Mouse (Mus musculus) ZHBTc4 (cell line): Measurements from ENCODE around the gene Krtap4-2.
"Not testable (repeated sequence)": the region's sequence is repeated elsewhere in the genome, so short reads cannot be mapped to it uniquely, and the experiment has no call there.

Experiments used
- DNase-seq: peaks from one replicate; pipeline ENCODE4 v3.0.0-alpha.2; 2011; ENCODE audit warnings: low read depth, low spot score

The Krtap4-2 gene

GRCm38 (mm10) chr11:99634653-99635134 lies at the start of gene Krtap4-2:
Gene Krtap4-2 (minus strand): TSS chr11:99635084.
- DNase-seq = no peak

DNA sequence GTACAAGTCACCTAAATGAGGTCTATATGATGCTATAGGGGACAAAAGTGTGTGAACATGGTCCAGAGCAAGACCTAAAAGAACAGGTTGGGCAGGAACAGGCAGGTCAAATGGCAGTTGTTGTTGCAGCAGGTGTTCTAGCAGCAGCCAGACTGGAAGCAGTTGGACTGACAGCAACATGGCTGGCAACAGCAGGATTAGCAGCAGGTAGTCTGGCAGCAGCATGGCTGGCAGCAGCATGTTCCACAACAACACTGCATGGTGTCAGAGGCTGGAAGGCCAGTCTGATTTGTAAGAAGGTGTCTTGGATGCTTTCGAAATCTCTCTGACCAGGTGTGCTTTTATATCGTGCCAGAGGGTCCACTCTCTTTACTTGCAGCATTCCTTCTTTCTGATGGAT lies 48.6 kb upstream of the Krtap4-2 start:
- DNase-seq = no peak

- DNase-seq = no peak
These were observed 31.0 kb upstream of the Krtap4-2 start, which contains the start of gene Krtap4-6 for GRCm38 (mm10) chr11:99665860-99666259. Gene Krtap4-6 (minus strand): TSS chr11:99665960.

GRCm38 (mm10) chr11:99662802-99663201 lies 27.9 kb upstream of the Krtap4-2 start:
- no peak for DNase-seq

DNA sequence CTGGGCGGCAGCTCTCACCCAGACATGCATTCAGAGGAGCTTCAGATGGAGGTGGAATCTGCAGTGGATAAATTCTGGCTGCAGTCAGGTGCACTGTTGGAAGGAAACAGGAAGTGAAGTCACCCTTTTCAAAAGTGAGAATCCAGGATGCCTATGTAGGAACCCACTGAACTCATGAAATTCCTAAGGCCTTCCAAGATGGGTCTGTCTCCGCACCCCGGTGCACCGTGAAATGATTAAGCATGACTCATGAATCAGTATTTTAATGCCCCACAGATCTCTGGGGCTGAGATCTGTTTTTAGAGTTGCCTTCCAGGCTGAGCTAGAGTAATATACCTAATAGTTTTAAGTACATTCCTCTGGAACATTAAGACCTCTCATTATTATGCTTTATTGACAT lies 24.4 kb upstream of the Krtap4-2 start:
- no peak for DNase-seq

- DNase-seq = peak; percentile 21
These were observed 23.7 kb upstream of the Krtap4-2 start, which contains the start of gene Gm11563 for GRCm38 (mm10) chr11:99658467-99659010. Gene Gm11563 (minus strand): TSS chr11:99658960.

DNA sequence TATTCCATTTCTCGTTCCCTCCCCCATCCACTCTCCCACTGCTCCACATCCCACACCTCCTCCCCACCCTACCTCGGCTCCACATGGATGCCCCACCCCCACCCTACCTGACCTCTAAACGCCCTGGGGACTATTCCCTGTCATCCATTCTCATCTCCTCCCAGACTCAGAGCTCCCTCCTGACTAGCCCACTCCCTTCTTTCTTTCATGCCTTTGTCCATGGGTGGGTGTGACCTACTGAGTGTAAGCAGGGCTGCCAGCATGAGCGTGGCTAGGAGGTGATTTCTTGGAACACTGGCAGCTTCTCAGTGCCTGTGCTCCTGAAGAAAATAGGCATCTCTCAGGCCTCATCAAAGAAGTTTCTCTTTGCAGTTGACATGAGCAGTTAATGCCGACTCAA lies 22.2 kb upstream of the Krtap4-2 start:
- peak; percentile 83 for DNase-seq

GRCm38 (mm10) chr11:99650136-99650535 lies 15.3 kb upstream of the Krtap4-2 start, which contains the start of gene Gm11555:
Gene Gm11555 (minus strand): TSS chr11:99650236.
- DNase-seq = no peak

DNA sequence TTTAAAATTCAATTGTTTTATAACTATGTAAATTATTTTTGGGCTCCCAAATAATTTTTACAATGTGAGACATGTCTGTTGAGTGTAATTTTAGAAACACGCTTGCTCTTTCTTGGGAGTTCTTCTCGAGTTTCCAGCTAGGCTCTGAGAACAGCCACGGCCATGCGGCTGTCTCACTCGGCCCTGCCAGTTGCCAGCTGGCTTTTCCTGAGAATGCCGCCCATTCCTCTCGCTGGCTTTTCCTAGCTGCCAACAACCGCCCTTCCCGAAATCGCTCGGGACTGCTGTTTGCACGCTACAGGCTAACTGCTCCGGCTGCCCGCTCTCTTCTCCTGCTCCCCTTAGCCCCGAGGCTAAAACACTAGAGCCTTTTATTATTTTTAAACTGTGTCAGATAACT lies 11.6 kb upstream of the Krtap4-2 start:
- no peak for DNase-seq

GRCm38 (mm10) chr11:99644351-99644750 lies 9.5 kb upstream of the Krtap4-2 start:
- no peak for DNase-seq

GRCm38 (mm10) chr11:99643635-99644139 lies 8.8 kb upstream of the Krtap4-2 start, which contains the start of gene Krtap4-7:
Gene Krtap4-7 (minus strand): TSS chr11:99644089.
- DNase-seq = not testable (repeated sequence)

DNA sequence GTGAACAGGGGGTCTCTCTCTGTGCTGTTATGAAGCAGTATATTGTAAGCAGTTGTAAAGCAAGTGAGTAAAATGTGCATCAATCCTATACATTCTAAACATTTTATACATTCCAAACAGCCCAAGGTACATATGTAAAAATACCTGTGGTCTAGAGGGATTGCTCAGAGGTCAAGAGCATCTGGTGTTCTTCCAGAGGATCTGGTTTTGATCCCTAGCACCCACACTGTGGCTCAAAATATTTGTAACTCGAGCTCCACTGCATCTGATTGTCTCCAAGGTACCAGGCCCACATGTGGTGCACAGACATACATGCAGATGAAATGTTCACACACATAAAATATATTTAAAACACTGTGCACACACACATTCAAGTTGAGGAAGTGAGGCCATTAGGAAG lies 6.0 kb upstream of the Krtap4-2 start:
- no peak for DNase-seq

GRCm38 (mm10) chr11:99637086-99637485 lies 2.2 kb upstream of the Krtap4-2 start:
- DNase-seq = no peak

DNA sequence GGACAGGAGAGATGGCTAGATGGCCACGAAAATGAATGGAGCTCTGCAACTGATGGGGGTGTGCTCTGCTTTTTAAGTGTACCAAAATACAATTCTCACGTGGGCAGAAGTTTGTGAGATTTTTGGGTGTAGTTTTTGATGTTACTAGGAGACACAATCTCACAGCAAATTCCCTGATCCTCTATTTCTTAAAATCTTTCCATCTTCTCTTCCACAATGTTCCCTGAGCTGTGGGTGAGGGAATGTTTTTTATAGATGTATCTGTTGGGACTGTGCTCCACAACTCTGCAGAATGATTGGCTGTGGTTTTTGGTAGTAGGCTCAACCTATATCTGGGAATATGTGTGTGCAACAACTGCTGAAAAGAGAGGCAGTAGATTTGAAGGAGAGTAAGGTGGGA lies 1.6 kb downstream of the Krtap4-2 start:
- DNase-seq = no peak

GRCm38 (mm10) chr11:99630890-99631289 lies 4.0 kb downstream of the Krtap4-2 start:
- DNase-seq = no peak

GRCm38 (mm10) chr11:99628138-99628537 lies 6.7 kb downstream of the Krtap4-2 start, which contains the start of gene Krtap4-1:
Gene Krtap4-1 (minus strand): TSS chr11:99628238.
- no peak for DNase-seq

DNA sequence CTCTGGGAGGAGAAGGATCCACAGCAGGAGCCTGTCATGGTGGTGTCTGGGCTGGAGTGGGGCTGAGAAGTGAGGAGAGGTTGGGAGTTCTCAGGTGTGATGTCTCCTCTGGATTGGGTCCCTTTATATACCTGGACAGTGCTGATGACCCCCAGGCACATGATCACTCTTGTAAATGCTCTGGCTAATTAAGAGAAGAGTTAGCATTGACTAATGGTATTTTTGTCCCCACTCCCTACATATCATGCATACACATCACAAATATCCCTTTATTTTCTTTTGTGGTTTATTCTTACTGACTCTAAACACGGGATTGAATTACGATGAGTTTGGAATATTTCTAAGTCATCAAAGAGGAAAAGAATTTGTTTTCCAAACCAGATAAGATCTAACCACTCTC lies 14.5 kb downstream of the Krtap4-2 start, which contains the start of gene Gm11562:
Gene Gm11562 (minus strand): TSS at position 101 of the 400 bp plus-strand sequence.
- no peak for DNase-seq

- no peak for DNase-seq
These were observed 20.0 kb downstream of the Krtap4-2 start, which contains the start of gene Krtap2-4 for GRCm38 (mm10) chr11:99614796-99615363. Gene Krtap2-4 (minus strand): TSS chr11:99614846.

DNA sequence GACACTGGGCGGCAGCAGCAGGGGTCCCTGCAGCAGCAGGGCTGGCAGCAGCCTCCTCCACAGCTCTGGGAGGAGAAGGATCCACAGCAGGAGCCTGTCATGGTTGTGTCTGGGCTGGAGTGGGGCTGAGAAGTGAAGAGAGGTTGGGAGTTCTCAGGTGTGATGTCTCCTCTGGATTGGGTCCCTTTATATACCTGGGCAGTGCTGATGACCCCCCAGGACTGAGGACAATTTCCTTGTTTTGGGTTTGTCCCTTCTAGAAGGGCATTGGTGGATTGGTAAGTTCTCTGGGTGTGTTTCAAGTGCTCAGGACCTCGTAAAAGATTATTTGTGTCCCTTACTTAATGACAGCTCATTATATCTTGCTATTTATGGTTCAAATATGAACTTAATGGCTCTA lies 24.8 kb downstream of the Krtap4-2 start, which contains the start of gene Gm11937:
Gene Gm11937 (minus strand): TSS at position 101 of the 400 bp plus-strand sequence.
- not testable (repeated sequence) for DNase-seq

DNA sequence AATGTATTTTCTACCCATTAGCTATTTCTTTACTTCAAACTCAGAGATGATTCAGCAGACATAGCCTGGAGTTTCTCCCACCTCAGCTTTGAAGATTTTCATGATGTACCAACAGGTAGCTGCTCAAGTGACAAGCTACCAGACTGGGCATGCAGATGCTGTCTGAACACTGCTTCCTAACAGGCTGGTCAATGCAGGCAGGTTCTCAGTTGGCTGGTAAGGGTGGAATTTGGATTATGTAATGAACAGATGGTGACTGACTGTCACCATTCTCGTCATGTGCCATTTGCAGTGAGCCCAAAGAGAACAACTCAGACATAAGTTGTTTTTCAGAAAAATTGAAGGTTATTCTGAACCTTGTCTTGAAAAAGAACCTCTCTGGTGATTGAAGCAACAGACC lies 25.8 kb downstream of the Krtap4-2 start:
- DNase-seq = no peak

DNA sequence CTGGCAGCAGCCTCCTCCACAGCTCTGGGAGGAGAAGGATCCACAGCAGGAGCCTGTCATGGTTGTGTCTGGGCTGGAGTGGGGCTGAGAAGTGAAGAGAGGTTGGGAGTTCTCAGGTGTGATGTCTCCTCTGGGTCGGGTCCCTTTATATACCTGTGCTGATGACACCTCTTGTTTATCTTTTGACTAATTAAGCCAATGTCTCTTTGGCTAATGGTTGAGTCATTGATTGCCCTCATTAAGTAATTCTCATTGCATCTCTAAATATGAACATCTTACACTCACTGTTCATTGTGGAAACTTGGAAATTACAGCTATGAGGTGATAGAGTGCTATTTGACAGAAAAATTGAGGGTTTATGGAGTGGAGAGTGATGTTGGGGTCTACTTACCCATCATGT lies 31.7 kb downstream of the Krtap4-2 start, which contains the start of gene Gm11938:
Gene Gm11938 (minus strand): TSS at position 101 of the 400 bp plus-strand sequence.
- not testable (repeated sequence) for DNase-seq

DNA sequence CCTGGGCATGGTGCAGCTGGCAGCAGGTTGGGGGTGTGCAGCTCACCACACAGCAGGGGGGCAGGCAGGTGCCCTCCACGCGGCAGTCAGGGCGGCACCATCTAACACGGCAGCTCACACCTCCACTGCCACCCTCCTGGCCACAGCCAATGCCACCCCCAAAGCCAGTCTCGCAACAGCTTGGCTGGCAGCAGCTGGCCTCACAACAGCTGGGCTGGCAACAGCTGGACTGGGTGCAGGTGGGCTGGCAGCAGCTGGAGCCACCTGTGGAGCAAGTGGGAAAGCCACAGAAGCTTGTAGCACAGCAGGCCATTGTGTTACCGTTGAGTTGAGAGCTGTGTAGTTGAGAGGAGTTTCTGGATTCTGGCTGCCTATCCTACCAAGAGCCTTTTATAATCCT lies 37.1 kb downstream of the Krtap4-2 start, which contains the start of gene Krtap9-3:
Gene Krtap9-3 (minus strand): TSS at position 364 of the 400 bp plus-strand sequence.
- not testable (repeated sequence) for DNase-seq
